Mouse (Mus musculus): ENCODE data around the gene Glb1l. TPM values are rescaled to one million over a fixed set of nuclear protein-coding genes. Genes with fewer than 3 reads are reported as not detected.

The Glb1l gene
- total and polyA plus RNA-seq, 3 experiments = 2.4 to 10.8 (median 3.6) TPM

DNA sequence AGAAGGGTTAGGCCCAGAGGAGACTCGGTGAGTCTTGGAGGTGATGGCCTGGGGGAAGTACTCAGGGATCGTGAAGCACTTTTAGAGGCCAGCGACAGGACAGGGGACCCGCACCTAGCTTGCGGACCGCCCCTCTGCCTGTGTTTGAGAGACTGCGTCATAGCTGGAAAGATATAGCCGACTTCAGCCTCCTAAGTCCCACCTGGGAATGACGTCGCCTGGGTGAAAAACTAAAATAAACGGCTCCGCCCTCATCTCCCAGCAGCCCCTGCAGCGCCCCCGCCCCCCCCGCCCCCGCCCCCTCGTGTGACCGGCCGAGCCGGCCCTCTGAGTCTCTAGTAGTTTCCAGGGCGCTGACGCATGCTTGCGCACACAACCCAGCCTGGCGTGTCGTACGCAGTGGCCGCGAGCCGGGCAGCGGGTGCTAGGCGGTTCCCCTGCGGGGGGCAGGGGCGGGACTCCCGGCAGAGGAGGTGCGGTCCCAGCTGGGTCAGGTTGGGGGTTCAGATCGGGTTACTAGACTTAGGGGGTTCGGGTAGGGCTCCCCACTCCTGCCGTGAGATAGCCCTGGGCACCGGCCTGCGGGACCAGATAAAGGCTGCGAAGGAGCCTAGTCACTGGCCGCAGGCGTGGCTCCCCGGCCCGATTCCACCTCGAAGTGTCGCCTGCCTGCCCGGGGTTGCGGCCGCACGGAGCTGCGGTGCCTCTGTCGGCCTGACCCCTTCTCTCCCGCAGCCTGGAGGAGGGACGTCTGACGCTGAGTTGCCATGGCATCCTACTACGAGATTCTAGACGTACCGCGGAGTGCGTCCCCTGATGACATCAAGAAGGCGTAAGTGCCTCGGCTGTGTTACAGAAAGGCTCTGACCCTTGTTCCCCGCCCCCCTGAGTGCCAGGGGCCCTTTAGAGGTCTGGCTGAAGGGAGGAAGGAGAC, 25.8 kb upstream of the Glb1l start, which contains the start of gene Dnajb2:
Gene Dnajb2 (plus strand): TSS at position 290 of the 934 bp plus-strand sequence.
- peak within 1 kb of the TSS; percentile 72 for H3K4me2 ChIP-seq (ENCODE audit: insufficient read depth, low read depth, poor library complexity, severe bottlenecking)
- no peaks in the 10 kb centered on the region for H3K9me3 ChIP-seq (replicated peaks; ENCODE audit: low read length)
- in situ Hi-C loops (cut with MboI; ENCODE audit: low pct_ligation_motif_present, low pct_unique_long_range_greater_than_20kb, low sequenced_read_pairs) = no loop called here
- H3K27ac ChIP-seq (ENCODE audit: insufficient read depth, low read depth) = peak within 1 kb of the TSS; percentile 82
- peak within 1 kb of the TSS; percentile 83 for H3K9ac ChIP-seq (ENCODE audit: insufficient read depth, low read depth)
- dilution Hi-C loops (cut with MboI; ENCODE audit: extremely low pct_ligation_motif_present, extremely low pct_unique_long_range_greater_than_20kb, low sequenced_read_pairs) = no loop called here
- TF ChIP-seq TBP (conservative IDR thresholded peaks at IDR 0.05; ENCODE audit: low read depth, low read length) (0 out of 2 replicates have a peak, but pooled peaks have one; percentile 44), MYC (IDR thresholded peaks at IDR 0.05; ENCODE audit: low read depth, low read length) (no peak), USF2 (conservative IDR thresholded peaks at IDR 0.05; ENCODE audit: low read depth, low read length) (no peak), HCFC1 (IDR thresholded peaks at IDR 0.05; ENCODE audit: low read depth, low read length) (peak; percentile 48), MAFK (IDR thresholded peaks at IDR 0.05; ENCODE audit: insufficient replicate concordance, low read length) (no peak), RAD21 (IDR thresholded peaks at IDR 0.05; ENCODE audit: low read depth, low read length) (no peak), JUN (IDR thresholded peaks at IDR 0.05; ENCODE audit: insufficient read depth, low read depth, low read length) (no peak), JUND (conservative IDR thresholded peaks at IDR 0.05; ENCODE audit: low read depth, low read length) (no peak), ZNF384 (IDR thresholded peaks at IDR 0.05; ENCODE audit: low read depth, low read length) (no peak), KAT2A (IDR thresholded peaks at IDR 0.05; ENCODE audit: insufficient replicate concordance, low read length) (no peak), CHD2 (IDR thresholded peaks at IDR 0.05; ENCODE audit: low read length) (peak; percentile 54), MEF2A (IDR thresholded peaks at IDR 0.05; ENCODE audit: borderline replicate concordance, low read depth, low read length) (peak; percentile 61; the same call in 1 of the 2 replicates), MXI1 (IDR thresholded peaks at IDR 0.05; ENCODE audit: low read depth, low read length) (peak; percentile 82), MAZ (IDR thresholded peaks at IDR 0.05; ENCODE audit: low read depth, low read length) (0 out of 2 replicates have a peak, but pooled peaks have one; percentile 22), CHD1 (IDR thresholded peaks at IDR 0.05; ENCODE audit: low read depth, low read length) (no peak), ZMIZ1 (IDR thresholded peaks at IDR 0.05; ENCODE audit: low read depth, low read length) (peak; percentile 72), PAX5 (IDR thresholded peaks at IDR 0.05; ENCODE audit: low read length) (no peak), GABPA (IDR thresholded peaks at IDR 0.05; ENCODE audit: insufficient replicate concordance, low read depth, low read length) (peak; percentile 87), POLR2AphosphoS2 (IDR thresholded peaks at IDR 0.05; ENCODE audit: low read depth, low read length) (no peak), ZC3H11A (IDR thresholded peaks at IDR 0.05; ENCODE audit: low read depth, low read length) (no peak), SMC3 (IDR thresholded peaks at IDR 0.05; ENCODE audit: low read depth, low read length) (no peak), NELFE (IDR thresholded peaks at IDR 0.05; ENCODE audit: low read depth, low read length) (peak; percentile 78), RCOR1 (conservative IDR thresholded peaks at IDR 0.05; ENCODE audit: low read depth, low read length) (no peak), BHLHE40 (IDR thresholded peaks at IDR 0.05; ENCODE audit: low read depth, low read length) (peak; percentile 73), EP300 (IDR thresholded peaks at IDR 0.05; ENCODE audit: low read length) (no peak), MAX (IDR thresholded peaks at IDR 0.05; ENCODE audit: low read length) (no peak; the same call in 1 of the 2 replicates), E2F4 (IDR thresholded peaks at IDR 0.05; ENCODE audit: insufficient replicate concordance, low read depth, low read length) (no peak), NRF1 (IDR thresholded peaks at IDR 0.05; ENCODE audit: low read depth, low read length) (peak; percentile 74), UBTF (IDR thresholded peaks at IDR 0.05; ENCODE audit: low read depth, low read length) (peak; percentile 54; the same call in 1 of the 2 replicates), ELF1 (IDR thresholded peaks at IDR 0.05; ENCODE audit: low read depth, low read length) (0 out of 2 replicates have a peak, but pooled peaks have one; percentile 25), IRF4 (IDR thresholded peaks at IDR 0.05; ENCODE audit: low read depth, low read length) (peak; percentile 48; the same call in 1 of the 2 replicates), TCF12 (IDR thresholded peaks at IDR 0.05; ENCODE audit: low read depth, low read length) (peak; percentile 55), ZKSCAN1 (IDR thresholded peaks at IDR 0.05; ENCODE audit: borderline replicate concordance, low read depth, low read length) (no peak), SIN3A (IDR thresholded peaks at IDR 0.05; ENCODE audit: low read length) (peak; percentile 14; the same call in 1 of the 2 replicates), USF1 (IDR thresholded peaks at IDR 0.05; ENCODE audit: low read depth, low read length) (no peak), ETS1 (conservative IDR thresholded peaks at IDR 0.05; ENCODE audit: low read depth, low read length) (peak; percentile 50), POLR2A (IDR thresholded peaks at IDR 0.05; ENCODE audit: low read depth, low read length) (peak; percentile 83)
- H3K27me3 ChIP-seq (replicated peaks) = no peaks in the 10 kb centered on the region
- H3K4me3 ChIP-seq (replicated peaks in 1 of 3; ENCODE audit: low read depth in 2 of 3, low read length in 2 of 3, poor library complexity in 1 of 3) = peak within 1 kb of the TSS; percentile 77 to 82 (median 80)
- peaks cover 17 to 31% of the 10 kb centered on the region in 2 experiments for H3K36me3 ChIP-seq (replicated peaks in 1 of 2; ENCODE audit: control insufficient read depth in 1 of 2, insufficient read depth in 1 of 2, low read length in 1 of 2)
- peaks cover 11 to 37% of the 10 kb centered on the region in 2 experiments for H3K4me1 ChIP-seq (ENCODE audit: control insufficient read depth in 1 of 2, insufficient read depth in 2 of 2)
- DNase-seq (ENCODE audit: extremely low read depth) = peak; percentile 92
- H3K79me2 ChIP-seq (replicated peaks; ENCODE audit: control insufficient read depth, extremely low read depth, insufficient read depth, poor library complexity, severe bottlenecking) = no peaks in the 10 kb centered on the region; the same call in 1 of the 2 replicates
